Mouse (Mus musculus) heart, embryonic 10.5 days (tissue): ENCODE measurements at regions not wholly inside any gene's neighbourhood (a gene's known extent, or its start where the extent isn't known, plus 50 kb on each side); places are given as distances from the start of the nearest gene placed in this dataset.
A peak's percentile ranks its signal among the peaks of the same experiment; 100 is the strongest.

Experiments used
- DNase-seq: peaks from one replicate; pipeline ENCODE4 v3.0.0-alpha.2; 2017; ENCODE audit warnings: low spot score
- H3K27ac ChIP-seq: fragments of 300-500 bp; sonication (generic); 2 replicates; pipeline ENCODE4 v1.5.1; 2016; ENCODE audit warnings: mild to moderate bottlenecking
- H3K27me3 ChIP-seq: fragments of 300-500 bp; sonication (generic); 2 replicates; pipeline ENCODE4 v1.6.1; 2016; ENCODE audit warnings: mild to moderate bottlenecking; ENCODE audit not compliant: poor library complexity, insufficient read depth, severe bottlenecking
- H3K36me3 ChIP-seq: fragments of 300-500 bp; sonication (generic); 2 replicates; pipeline ENCODE4 v1.6.1; 2016; ENCODE audit warnings: mild to moderate bottlenecking, moderate library complexity
- H3K4me1 ChIP-seq: fragments of 300-500 bp; sonication (generic); 2 replicates; pipeline ENCODE4 v1.6.1; 2016; ENCODE audit warnings: mild to moderate bottlenecking
- H3K4me3 ChIP-seq: fragments of 300-500 bp; sonication (generic); 2 replicates; pipeline ENCODE4 v1.5.1; 2016; ENCODE audit warnings: mild to moderate bottlenecking, moderate library complexity
- H3K9me3 ChIP-seq: fragments of 300-500 bp; sonication (generic); 2 replicates; pipeline ENCODE4 v1.6.1; 2016; ENCODE audit warnings: mild to moderate bottlenecking, moderate library complexity
- WGBS: fragments of 180-500 bp; shearing (Covaris S2); methylation state at CpG from one replicate; pipeline ENCODE4 v1.1.7; 2016; 5-methylcytosine and 5-hydroxymethylcytosine counted together

DNA sequence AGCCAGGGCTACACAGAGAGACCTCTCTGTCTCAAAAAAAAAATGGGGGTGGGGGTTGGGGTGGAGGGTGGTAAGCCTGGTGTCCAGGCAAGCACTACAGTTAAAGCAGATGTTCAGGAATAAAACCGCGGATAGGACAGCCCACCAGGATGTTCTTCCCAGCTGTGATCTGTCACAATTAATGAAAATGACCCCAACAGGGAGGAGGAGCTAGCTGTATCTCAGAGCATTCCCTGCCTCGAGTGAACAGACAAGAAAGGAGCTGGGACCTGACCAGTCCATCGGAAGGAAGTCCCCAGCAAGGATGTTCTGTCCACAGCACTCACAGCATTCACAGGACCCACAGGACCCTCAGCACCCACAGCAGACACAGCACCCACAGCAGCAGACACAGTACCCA, 80.4 kb downstream of the Utp6 start:
- DNase-seq, result no peak
- WGBS, result 67% methylated on average over 4 of the region's 4 CpGs
- no peak overlapping the region for H3K4me3 ChIP-seq
- no peaks in the 10 kb centered on the region for H3K27me3 ChIP-seq
- no peak overlapping the region for H3K27ac ChIP-seq
- no peaks in the 10 kb centered on the region for H3K9me3 ChIP-seq
- no peaks in the 10 kb centered on the region for H3K36me3 ChIP-seq
- H3K4me1 ChIP-seq, result peaks cover 8% of the 10 kb centered on the region

DNA sequence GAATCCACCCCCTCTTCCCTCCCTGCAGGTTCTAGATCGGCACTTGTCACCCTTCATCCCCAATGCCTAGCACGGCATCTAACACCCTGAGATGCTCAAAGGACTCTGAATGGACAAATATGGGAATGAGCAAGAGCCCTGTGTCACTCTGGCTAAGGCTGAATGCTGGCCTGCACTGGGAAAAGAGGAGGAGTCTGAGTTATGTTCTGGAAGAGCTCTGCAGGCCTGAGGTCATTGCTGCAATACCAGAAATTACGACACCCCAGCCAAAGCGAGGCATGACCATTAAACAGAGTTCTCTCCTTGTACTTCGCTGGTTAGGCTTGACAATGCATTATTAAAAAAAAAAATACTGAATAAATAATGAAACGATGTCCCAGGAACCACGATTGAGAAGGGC, 84.1 kb downstream of the Utp6 start:
- no peaks in the 10 kb centered on the region for H3K9me3 ChIP-seq
- peaks cover 8% of the 10 kb centered on the region for H3K4me1 ChIP-seq
- H3K27me3 ChIP-seq, result no peaks in the 10 kb centered on the region
- WGBS, result 65% methylated on average over 7 of the region's 7 CpGs
- H3K27ac ChIP-seq, result no peak overlapping the region
- no peaks in the 10 kb centered on the region for H3K36me3 ChIP-seq
- no peak overlapping the region for H3K4me3 ChIP-seq
- no peak for DNase-seq

DNA sequence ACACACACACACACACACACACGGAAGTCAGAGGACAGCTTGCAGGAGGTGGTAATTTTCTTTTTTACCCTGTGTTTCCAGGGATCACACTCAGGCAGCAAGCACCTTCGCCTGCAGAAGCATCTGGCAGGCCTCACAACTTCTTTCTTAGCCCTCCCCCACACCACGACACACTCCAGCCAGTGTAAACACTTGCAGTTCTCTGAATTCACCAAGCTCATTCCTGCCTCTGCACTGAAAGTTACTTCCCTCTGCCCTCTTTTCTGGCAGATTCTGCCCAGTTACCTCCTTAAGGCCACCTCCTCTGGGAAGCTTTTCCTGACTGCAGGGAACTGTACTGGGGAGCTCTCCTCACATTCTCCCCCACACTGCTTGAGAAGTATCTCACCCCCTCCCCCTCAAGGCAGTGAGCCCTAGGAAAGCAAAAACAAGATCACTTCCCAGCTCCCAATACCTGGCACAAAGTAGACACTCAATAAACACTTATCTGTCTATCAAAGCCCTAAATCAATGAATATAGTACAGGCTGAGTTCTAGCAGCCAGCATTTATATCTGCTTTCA, 84.9 kb downstream of the Utp6 start:
- no peak for DNase-seq
- H3K4me3 ChIP-seq, result no peak overlapping the region
- H3K27me3 ChIP-seq, result no peaks in the 10 kb centered on the region
- no peaks in the 10 kb centered on the region for H3K9me3 ChIP-seq
- no peaks in the 10 kb centered on the region for H3K36me3 ChIP-seq
- peak overlapping the region; percentile 38 for H3K27ac ChIP-seq
- H3K4me1 ChIP-seq, result peaks cover 8% of the 10 kb centered on the region
- 36% methylated on average over 3 of the region's 3 CpGs for WGBS

DNA sequence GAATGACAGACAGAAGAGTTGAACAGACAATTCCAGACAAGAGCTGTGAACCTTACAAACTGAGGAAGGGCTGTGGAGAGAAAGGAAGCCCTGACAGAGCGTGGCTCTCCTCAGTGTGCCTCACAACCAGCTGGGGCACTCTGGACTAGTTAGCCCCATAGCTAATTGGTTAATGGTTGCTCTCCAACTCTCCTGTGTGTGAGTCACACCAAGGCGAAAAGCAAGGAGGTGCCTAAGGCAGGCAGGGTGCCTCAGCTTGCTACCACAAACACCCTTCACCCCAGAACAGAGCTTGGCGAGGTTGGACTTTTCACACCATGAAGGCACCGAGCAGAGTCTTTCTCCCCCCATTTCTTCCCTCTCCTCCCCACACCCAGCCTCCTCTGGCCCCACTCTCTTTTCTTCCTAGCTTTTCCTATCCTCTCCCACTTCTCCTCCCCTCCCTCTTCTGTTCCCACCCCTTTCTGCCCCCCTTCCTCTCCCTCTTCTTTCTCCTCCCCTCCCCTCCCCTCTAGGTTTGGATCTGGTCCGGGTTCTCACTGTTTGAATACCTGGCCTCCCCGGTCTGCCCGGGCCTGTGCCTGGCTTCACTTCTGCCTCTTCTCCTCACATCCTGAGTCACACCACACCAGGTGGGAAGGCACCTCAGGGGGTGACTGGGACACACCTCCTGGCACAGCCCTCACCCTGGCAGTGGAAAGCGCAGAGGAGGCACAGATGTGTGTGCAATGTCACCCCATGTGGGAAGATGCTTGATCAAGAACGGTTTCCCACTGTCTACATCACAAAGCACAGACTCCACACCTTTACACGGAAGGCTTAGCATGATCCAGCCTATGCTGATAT, 90.2 kb downstream of the Utp6 start:
- no peak for DNase-seq
- no peaks in the 10 kb centered on the region for H3K36me3 ChIP-seq
- 85% methylated on average over 10 of the region's 10 CpGs for WGBS

DNA sequence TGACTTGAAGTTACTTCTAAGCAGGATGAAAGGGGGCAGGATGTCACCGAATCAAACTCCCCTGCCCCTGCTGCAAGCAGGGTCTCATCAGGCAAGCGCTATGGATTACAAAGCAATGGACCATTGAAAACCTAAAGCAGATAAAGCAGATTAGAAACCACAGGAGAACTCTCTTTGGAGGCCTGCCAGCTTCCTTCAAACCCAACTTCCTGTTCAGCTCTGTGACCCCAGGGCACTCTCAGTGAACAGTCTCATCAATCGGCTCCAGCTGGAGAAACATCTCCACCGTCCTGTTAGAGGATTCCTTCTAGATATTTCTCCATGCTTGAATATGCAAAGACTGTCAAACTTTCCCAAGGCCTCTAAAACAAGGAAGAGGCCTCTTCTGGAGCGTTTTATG, 92.0 kb downstream of the Utp6 start:
- Histone ChIP-seq H3K4me1 (peaks cover 5% of the 10 kb centered on the region; the same call in 1 of the 2 replicates), H3K4me3 (no peak overlapping the region), H3K36me3 (no peaks in the 10 kb centered on the region), H3K27me3 (no peaks in the 10 kb centered on the region), H3K9me3 (no peaks in the 10 kb centered on the region), H3K27ac (no peak overlapping the region)
- no peak for DNase-seq
- 44% methylated on average over 5 of the region's 5 CpGs for WGBS

More for the DNA sequence above, 90.2 kb downstream of the Utp6 start:
- H3K9me3 ChIP-seq, result no peaks in the 10 kb centered on the region
- H3K4me3 ChIP-seq, result no peak overlapping the region
- H3K27ac ChIP-seq, result no peak overlapping the region
- peaks cover 6% of the 10 kb centered on the region for H3K4me1 ChIP-seq
- no peaks in the 10 kb centered on the region for H3K27me3 ChIP-seq

DNA sequence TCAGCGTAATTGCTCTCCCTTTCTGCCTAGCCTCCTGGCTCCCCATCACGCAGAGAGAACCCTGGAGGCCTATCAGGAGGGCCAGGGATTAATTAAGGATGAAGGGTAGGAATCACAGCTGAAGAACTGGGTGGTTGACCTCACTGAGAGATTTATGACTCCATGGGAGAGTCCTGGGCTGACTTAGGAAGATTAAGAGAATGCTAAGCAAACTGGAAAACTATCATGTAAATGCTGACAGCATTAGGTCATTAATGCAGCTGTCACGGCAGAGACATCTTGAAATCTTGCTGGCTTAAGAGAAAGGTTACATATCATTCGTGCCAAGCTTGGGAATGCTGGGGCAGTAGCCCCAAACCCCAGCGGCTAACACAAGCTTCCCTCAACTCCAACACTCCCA, 93.2 kb downstream of the Utp6 start:
- H3K9me3 ChIP-seq, result no peaks in the 10 kb centered on the region
- DNase-seq, result no peak
- 70% methylated on average over 5 of the region's 5 CpGs for WGBS

DNA sequence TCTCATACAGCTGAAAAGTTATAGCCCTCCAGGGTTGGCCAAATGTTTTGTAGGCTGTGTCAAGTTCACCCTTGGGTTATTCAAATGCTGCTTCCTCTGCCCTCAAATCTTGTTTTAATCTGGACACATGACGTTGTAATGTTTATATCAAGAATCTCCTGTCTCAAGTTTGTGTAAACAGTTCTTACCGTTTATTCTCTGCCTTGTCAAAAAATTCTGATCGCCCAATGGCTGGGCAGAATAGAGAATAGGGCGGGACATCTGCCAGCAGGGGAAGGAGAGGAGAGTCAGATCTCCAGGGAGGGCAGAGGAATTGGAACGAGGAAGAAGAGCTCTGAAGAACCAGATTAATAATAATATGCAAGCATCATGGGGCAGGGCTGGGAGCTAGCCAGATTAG, 97.4 kb downstream of the Utp6 start:
- Histone ChIP-seq H3K4me1 (peaks cover 21% of the 10 kb centered on the region), H3K9me3 (no peaks in the 10 kb centered on the region), H3K36me3 (no peaks in the 10 kb centered on the region), H3K4me3 (no peak overlapping the region), H3K27ac (no peak overlapping the region), H3K27me3 (peaks cover 4% of the 10 kb centered on the region; the same call in 1 of the 2 replicates)
- no peak for DNase-seq
- WGBS, result 60% methylated on average over 5 of the region's 5 CpGs

More for the DNA sequence above, 93.2 kb downstream of the Utp6 start:
- no peak overlapping the region for H3K27ac ChIP-seq
- peaks cover 9% of the 10 kb centered on the region; the same call in 1 of the 2 replicates for H3K4me1 ChIP-seq
- H3K36me3 ChIP-seq, result no peaks in the 10 kb centered on the region
- H3K27me3 ChIP-seq, result peaks cover 3% of the 10 kb centered on the region; the same call in 1 of the 2 replicates
- no peak overlapping the region for H3K4me3 ChIP-seq

DNA sequence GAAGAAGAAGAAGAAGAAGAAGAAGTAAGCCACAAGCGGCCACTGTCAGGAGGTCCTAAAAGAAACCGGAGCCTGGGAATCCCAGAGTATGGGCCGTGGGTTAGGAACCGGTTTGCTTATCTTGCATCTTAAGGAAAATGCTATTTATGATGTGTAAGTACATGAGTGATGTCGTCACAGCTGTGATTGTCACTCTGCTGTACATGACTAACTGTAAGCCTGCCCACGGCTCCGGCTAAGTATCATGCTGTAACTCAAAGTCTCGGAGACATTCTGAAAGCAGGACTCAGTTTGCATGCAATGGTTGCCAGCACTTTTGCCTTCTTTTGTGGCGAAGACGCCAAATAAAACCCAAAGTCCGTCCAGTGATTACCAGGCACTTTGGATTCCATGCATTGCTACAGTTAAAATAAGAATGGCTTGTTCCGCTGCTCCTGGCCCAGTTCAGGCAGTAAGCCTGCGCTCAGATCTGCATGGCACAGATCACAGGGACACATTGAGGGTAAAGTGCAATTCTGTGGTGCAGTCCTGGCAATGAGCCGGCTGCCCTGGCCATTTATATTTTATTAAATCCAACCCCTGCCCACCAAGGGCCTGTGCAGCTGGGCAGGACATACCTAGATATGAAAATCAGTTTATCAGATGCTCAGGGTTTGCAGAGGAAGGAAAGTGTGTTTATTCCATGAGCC, 98.6 kb downstream of the Utp6 start:
- DNase-seq, result no peak
- 75% methylated on average over 14 of the region's 14 CpGs for whole genome bisulfite sequencing

DNA sequence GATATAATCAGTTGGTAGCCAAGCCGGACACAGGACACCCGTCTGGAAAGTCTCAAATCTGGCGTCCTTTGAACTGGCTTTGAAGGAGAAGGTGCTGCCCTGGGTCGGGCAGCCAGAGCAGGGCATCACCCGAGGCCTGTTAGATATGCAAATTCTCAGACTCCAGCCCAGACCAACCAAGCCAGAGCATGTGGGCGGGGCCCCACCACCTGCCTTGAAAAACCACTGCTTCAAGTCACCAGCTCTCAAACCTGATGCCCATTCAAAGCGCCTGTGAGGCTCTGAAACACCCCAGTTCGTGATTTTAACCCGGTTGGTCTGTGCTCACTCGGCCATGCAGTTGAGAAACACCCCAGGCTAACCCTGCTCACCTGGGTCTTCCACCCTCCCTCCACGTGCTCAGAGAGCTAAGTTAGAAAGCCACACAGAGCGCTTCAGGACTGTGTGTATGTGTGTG, 101.6 kb downstream of the Utp6 start:
- Histone ChIP-seq H3K4me3 (no peak overlapping the region), H3K9me3 (no peaks in the 10 kb centered on the region), H3K27ac (peak overlapping the region; percentile 11; the same call in 1 of the 2 replicates), H3K36me3 (no peaks in the 10 kb centered on the region), H3K27me3 (peaks cover 4% of the 10 kb centered on the region; the same call in 1 of the 2 replicates), H3K4me1 (peaks cover 26% of the 10 kb centered on the region)
- 21% methylated on average over 12 of the region's 12 CpGs for WGBS
- DNase-seq, result no peak

More for the DNA sequence above, 98.6 kb downstream of the Utp6 start:
- Histone ChIP-seq H3K9me3 (no peaks in the 10 kb centered on the region), H3K4me3 (no peak overlapping the region), H3K27me3 (peaks cover 4% of the 10 kb centered on the region; the same call in 1 of the 2 replicates), H3K36me3 (no peaks in the 10 kb centered on the region), H3K27ac (no peak overlapping the region), H3K4me1 (peaks cover 26% of the 10 kb centered on the region)

DNA sequence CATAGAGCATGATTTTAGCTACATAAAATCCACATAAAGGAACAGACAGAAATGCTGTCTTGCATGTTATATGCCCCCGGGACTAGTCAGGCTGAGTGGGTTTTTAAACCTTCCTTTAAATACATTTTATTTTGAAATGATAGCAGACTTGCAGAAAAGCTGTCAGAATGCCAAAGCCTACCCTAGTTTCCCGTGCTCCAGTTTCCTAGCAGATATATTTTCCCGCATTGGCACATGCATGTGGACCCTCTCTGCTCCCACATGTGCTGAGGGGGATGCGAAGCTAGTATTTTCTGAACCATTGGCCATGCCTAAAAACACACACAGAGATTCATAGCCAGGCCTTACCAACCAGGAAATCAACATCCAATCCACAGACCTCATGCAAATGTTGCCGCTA, 105.8 kb downstream of the Utp6 start:
- 84% methylated on average over 5 of the region's 5 CpGs for WGBS
- Histone ChIP-seq H3K4me3 (no peak overlapping the region), H3K27ac (no peak overlapping the region)

DNA sequence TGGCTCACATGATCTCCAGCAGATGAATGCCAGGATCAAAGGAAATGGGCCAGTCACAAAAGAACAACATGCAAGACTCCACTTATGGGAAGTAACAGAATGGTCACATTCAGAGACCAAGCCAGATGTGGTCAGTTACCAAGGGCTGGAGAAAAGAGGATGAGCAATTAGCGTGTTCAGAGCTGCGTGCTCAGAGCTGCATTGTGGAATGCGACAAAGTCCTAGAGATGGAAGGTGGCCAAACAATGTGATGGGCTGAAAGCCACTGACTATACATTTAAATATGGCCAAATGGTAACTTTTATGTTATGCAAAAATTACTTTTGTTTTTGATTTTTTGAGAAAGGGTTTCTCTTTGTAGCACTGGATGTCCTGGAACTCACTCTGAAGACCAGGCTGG, 112.6 kb downstream of the Utp6 start:
- H3K36me3 ChIP-seq, result no peaks in the 10 kb centered on the region
- H3K27me3 ChIP-seq, result no peaks in the 10 kb centered on the region
- H3K4me3 ChIP-seq, result no peak overlapping the region
- DNase-seq, result no peak
- H3K27ac ChIP-seq, result no peak overlapping the region
- WGBS, result 91% methylated on average over 3 of the region's 3 CpGs
- no peaks in the 10 kb centered on the region for H3K9me3 ChIP-seq
- H3K4me1 ChIP-seq, result peaks cover 3% of the 10 kb centered on the region; the same call in 1 of the 2 replicates

More for the DNA sequence above, 105.8 kb downstream of the Utp6 start:
- DNase-seq, result no peak
- H3K9me3 ChIP-seq, result no peaks in the 10 kb centered on the region
- peaks cover 19% of the 10 kb centered on the region for H3K4me1 ChIP-seq
- no peaks in the 10 kb centered on the region for H3K36me3 ChIP-seq
- no peaks in the 10 kb centered on the region for H3K27me3 ChIP-seq

DNA sequence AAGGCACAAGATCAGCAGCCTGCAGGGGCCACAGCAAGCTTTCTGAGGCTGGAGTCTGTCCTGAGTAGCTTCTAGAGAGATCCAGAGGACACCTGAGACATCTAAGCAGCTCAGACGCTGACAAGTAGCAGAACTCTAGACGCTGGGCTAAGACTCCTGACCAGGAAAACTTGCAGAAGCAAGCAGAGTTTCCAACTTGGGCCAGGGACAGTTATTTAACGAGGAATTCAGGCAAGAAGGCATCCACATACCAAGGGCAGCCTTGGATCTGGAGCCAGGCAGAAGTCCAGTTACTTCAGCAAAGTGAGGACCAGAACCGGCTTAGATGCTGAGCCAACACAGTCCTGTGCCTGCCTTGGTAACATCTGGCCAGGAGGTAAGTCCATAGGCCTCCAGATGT, 117.8 kb downstream of the Utp6 start:
- WGBS, result 70% methylated on average over 4 of the region's 4 CpGs
- DNase-seq, result no peak
- Histone ChIP-seq H3K27me3 (0 out of 2 replicates have a peak, but pooled peaks cover 2% of the 10 kb centered on the region), H3K4me3 (no peak overlapping the region), H3K27ac (no peak overlapping the region), H3K4me1 (peaks cover 15% of the 10 kb centered on the region), H3K36me3 (no peaks in the 10 kb centered on the region), H3K9me3 (no peaks in the 10 kb centered on the region)

DNA sequence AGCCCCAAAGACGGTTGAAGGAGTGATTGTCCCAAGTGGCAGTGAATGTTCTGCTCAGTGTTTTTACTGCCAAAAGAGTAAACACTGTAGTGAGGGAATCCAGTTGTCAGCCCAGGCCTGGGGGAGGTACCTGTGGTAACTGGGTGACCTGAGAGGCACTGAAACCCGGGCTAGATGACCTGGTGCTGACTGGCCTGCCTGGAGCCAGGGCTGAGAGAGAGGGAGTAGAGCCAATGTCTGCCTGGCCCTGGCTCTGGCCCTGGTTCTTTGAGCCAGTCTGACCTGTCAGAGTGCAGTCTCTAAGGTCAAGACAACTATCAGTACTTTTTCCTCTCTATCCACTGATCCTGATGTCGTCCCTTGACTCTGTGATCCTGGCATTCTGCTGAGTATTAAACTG, 119.2 kb downstream of the Utp6 start:
- Histone ChIP-seq H3K9me3 (no peaks in the 10 kb centered on the region), H3K27ac (peak overlapping the region; percentile 56; the same call in 1 of the 2 replicates)

More for the DNA sequence above, 119.2 kb downstream of the Utp6 start:
- Histone ChIP-seq H3K36me3 (no peaks in the 10 kb centered on the region), H3K4me1 (peaks cover 27% of the 10 kb centered on the region; the same call in 1 of the 2 replicates), H3K27me3 (0 out of 2 replicates have a peak, but pooled peaks cover 2% of the 10 kb centered on the region), H3K4me3 (no peak overlapping the region)
- DNase-seq, result no peak
- WGBS, result 47% methylated on average over 3 of the region's 3 CpGs
